Mouse (Mus musculus): ENCODE measurements at regions not wholly inside any gene's neighbourhood (a gene's known extent, or its start where the extent isn't known, plus 50 kb on each side); places are given as distances from the start of the nearest gene placed in this dataset.

DNA sequence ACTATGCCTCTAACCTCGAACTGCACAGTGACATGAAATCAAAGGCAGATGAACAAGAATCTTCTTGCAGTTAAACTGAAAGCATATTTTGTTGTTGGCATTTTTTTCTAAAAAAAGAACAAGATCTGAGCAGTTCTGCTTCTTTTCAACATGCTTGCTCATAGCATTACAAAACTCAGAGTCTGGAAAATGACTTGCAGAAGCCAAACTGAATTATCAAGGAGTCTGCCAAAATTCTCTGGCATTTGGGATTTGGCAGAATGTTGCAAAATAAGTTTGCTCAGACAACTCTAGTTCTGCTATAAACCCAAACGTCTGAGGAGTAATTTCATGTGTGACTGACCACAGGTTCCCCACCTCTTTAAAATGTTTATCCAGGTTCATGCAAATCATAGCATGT lies 907.3 kb upstream of the Gm37988 start:
- no peak for DNase-seq

DNA sequence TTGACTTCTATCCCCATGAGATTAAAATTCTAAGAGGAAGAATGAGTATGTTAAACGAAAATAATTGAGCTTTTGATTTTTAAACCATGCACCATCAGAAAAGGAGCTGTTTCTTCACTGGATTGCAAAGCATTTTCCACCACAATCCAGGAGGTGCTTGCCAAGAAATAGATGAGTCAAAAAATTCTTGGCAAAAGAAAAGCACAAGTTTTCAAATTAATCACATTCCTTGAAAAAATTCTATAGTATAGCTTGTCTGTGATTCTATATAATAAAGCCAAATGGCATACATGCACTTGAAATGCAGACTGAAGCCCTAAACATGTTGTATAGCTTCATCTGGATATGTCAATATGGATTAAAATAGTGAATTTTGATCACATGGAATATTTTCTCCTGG lies 904.3 kb upstream of the Gm37988 start:
- DNase-seq, result no peak

DNA sequence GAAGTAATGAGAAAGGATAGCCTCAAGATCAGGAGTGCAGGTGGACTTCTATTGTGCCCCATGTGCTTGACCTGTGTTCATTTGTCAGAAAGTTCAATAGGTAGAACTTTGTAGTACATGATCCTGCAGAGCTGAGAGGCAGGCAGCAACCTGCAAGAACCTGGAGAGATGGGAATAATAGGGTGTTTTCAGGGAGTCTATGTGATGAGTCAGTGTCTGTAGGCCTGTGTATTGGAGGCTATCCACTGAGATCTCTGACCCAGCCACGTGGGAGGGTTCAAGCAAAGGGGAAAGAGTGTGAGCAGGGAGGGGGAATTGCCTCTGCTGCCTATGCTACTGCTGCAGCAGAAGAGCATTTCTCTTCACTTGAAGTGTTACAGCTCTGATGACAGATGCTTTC lies 895.2 kb upstream of the Gm37988 start:
- no peak for DNase-seq

DNA sequence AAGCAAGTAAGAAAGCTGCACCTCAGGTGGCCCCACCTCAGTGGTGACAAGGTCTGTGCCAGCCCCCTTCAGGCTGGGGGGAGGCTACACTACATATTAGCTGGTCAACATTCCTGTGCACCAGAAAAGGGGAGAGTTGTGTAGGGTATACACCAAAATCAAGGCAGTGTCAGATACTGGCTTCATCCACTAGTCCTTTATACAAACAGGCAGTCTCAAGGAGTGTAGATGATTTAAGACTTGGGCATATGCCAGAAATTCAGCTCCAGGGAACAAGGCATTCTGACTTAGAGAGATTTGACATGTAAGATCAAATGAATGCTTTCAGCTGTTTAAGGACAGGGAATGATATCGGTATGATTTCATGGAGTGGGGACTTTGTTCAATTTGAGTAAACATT lies 894.1 kb upstream of the Gm37988 start:
- DNase-seq, result peak in 1 of 2 experiments; percentile 18

Data from cerebellum, postnatal 14 days (tissue).